Mouse (Mus musculus) heart, postnatal 0 days (tissue): ENCODE measurements around the gene Gm29427. TPM values are rescaled to one million over a fixed set of nuclear protein-coding genes. Genes with fewer than 3 reads are reported as not detected.

Experiments
- ATAC-seq: fragments of 200-750 bp; cut with Nextera tagmentation; 2 replicates; pipeline ENCODE4 v1.8.0; 2017; ENCODE audit warnings: low read depth, moderate number of reproducible peaks, moderate library complexity; ENCODE audit not compliant: insufficient read depth
- DNase-seq: peaks from one replicate; pipeline ENCODE4 v3.0.0-alpha.2; 2016; ENCODE audit warnings: low spot score
- H3K27ac ChIP-seq: fragments of 300-500 bp; sonication (generic); 2 replicates; pipeline ENCODE4 v1.5.1; 2014; ENCODE audit warnings: low read depth, mild to moderate bottlenecking
- H3K27me3 ChIP-seq: fragments of 300-500 bp; sonication (generic); 2 replicates; pipeline ENCODE4 v1.6.1; 2014; ENCODE audit warnings: low read length, mixed read lengths; ENCODE audit not compliant: control insufficient read depth, insufficient read depth
- H3K36me3 ChIP-seq: fragments of 300-500 bp; sonication (generic); replicated peaks from 2 replicates; pipeline ENCODE4 v1.6.1; 2014; ENCODE audit warnings: low read length, mixed read lengths; ENCODE audit not compliant: control insufficient read depth, insufficient read depth
- H3K4me1 ChIP-seq: fragments of 300-500 bp; sonication (generic); 2 replicates; pipeline ENCODE4 v1.6.1; 2014; ENCODE audit warnings: antibody characterized with exemption; ENCODE audit not compliant: control insufficient read depth, insufficient read depth
- H3K4me2 ChIP-seq: fragments of 300-500 bp; sonication (generic); 2 replicates; pipeline ENCODE4 v1.6.1; 2014; ENCODE audit warnings: low read depth, mild to moderate bottlenecking, low read length, moderate library complexity
- H3K4me3 ChIP-seq: fragments of 300-500 bp; sonication (generic); 2 replicates; pipeline ENCODE4 v1.5.1; 2014; ENCODE audit warnings: low read depth, low read length
- H3K9ac ChIP-seq: fragments of 300-500 bp; sonication (generic); replicated peaks from 2 replicates; pipeline ENCODE4 v1.6.1; 2014; ENCODE audit warnings: low read depth, low read length, mixed read lengths
- H3K9me3 ChIP-seq: fragments of 300-500 bp; sonication (generic); replicated peaks from 2 replicates; pipeline ENCODE4 v1.6.1; 2016; ENCODE audit warnings: low read length; ENCODE audit not compliant: control insufficient read depth
- CTCF ChIP-seq: IDR thresholded peaks from 2 replicates; pipeline ENCODE4 v1.5.1; 2016; ENCODE audit warnings: antibody characterized with exemption, control low read depth, low read depth
- EP300 ChIP-seq: IDR thresholded peaks from 2 replicates; pipeline ENCODE4 v1.6.1; 2016; ENCODE audit warnings: antibody characterized with exemption, low read depth
- WGBS: fragments of 180-500 bp; shearing (Covaris S2); extraction: QIAGEN DNeasy Blood & Tissue Kit; methylation state at CpG from one replicate; pipeline ENCODE4 v1.1.7; 2014; 5-methylcytosine and 5-hydroxymethylcytosine counted together
- polyA plus RNA-seq: library from polyadenylated mRNA; unstranded; fragments of >200 nt; fragmentation: Nextera tagmentation; extraction: Ambion mirVana; gene quantifications from 2 replicates; pipeline ENCODE4 v1.2.1, GENCODE M21; 2015
- total RNA-seq: library from RNA; depleted of rRNA; stranded (reverse); fragments of >200 nt; gene quantifications from 2 replicates; pipeline ENCODE4 v1.2.3, GENCODE M21; 2014; ENCODE audit warnings: low replicate concordance; rRNA removed

The Gm29427 gene
- total and polyA plus RNA-seq, 2 experiments from 2014 or later = not detected

- H3K27me3 ChIP-seq = no peaks in the 10 kb centered on the region
- H3K27ac ChIP-seq = no peak overlapping the region
- H3K9me3 ChIP-seq = no peaks in the 10 kb centered on the region
- 65% methylated on average over 4 of the region's 4 CpGs for WGBS
- H3K9ac ChIP-seq = no peak overlapping the region
- DNase-seq = no peak
- H3K36me3 ChIP-seq = no peaks in the 10 kb centered on the region
- H3K4me1 ChIP-seq = no peaks in the 10 kb centered on the region
- TF ChIP-seq CTCF = no peak
- no peak for TF ChIP-seq EP300
- H3K4me2 ChIP-seq = no peak overlapping the region
- no peak overlapping the region for H3K4me3 ChIP-seq
- no peak for ATAC-seq
Observed at GRCm38 (mm10) chr1:130644103-130644502, 71.5 kb downstream of the Gm29427 start.

GRCm38 (mm10) chr1:130640967-130641366 is 74.6 kb downstream of the Gm29427 start:
- Histone ChIP-seq H3K9ac (no peak overlapping the region), H3K27ac (no peak overlapping the region), H3K36me3 (no peaks in the 10 kb centered on the region), H3K9me3 (no peaks in the 10 kb centered on the region), H3K4me1 (no peaks in the 10 kb centered on the region), H3K4me2 (no peak overlapping the region), H3K4me3 (no peak overlapping the region), H3K27me3 (no peaks in the 10 kb centered on the region)
- TF ChIP-seq EP300 = no peak
- TF ChIP-seq CTCF = no peak
- no peak for ATAC-seq
- no peak for DNase-seq

GRCm38 (mm10) chr1:130633761-130634410 is 81.7 kb downstream of the Gm29427 start:
- no peak overlapping the region for H3K27ac ChIP-seq
- WGBS = 27% methylated on average over 16 of the region's 16 CpGs
- H3K4me3 ChIP-seq = no peak overlapping the region
- TF ChIP-seq CTCF (peak; percentile 82), EP300 (no peak)
- H3K9me3 ChIP-seq = no peaks in the 10 kb centered on the region
- no peaks in the 10 kb centered on the region for H3K27me3 ChIP-seq
- DNase-seq (peak; percentile 53), ATAC-seq (no peak; the same call in 1 of the 2 replicates)
- peak overlapping the region; percentile 12; the same call in 1 of the 2 replicates for H3K4me2 ChIP-seq
- no peaks in the 10 kb centered on the region for H3K36me3 ChIP-seq
- H3K9ac ChIP-seq = no peak overlapping the region
- H3K4me1 ChIP-seq = no peaks in the 10 kb centered on the region

GRCm38 (mm10) chr1:130633316-130633715 is 82.3 kb downstream of the Gm29427 start:
- Histone ChIP-seq H3K9me3 (no peaks in the 10 kb centered on the region), H3K4me1 (no peaks in the 10 kb centered on the region), H3K27ac (no peak overlapping the region), H3K9ac (no peak overlapping the region), H3K36me3 (no peaks in the 10 kb centered on the region), H3K4me3 (no peak overlapping the region), H3K27me3 (no peaks in the 10 kb centered on the region), H3K4me2 (no peak overlapping the region)
- ATAC-seq (no peak), DNase-seq (no peak)
- TF ChIP-seq CTCF (no peak), EP300 (no peak)
- WGBS = 79% methylated on average over 8 of the region's 8 CpGs

- no peak for DNase-seq
- H3K36me3 ChIP-seq = no peaks in the 10 kb centered on the region
- no peaks in the 10 kb centered on the region for H3K9me3 ChIP-seq
- no peak within 1 kb of the TSS for H3K4me2 ChIP-seq
- TF ChIP-seq CTCF (no peak), EP300 (no peak)
- H3K27me3 ChIP-seq = no peaks in the 10 kb centered on the region
- 79% methylated on average over 2 of the region's 2 CpGs for WGBS
- H3K9ac ChIP-seq = no peak within 1 kb of the TSS
- no peak within 1 kb of the TSS for H3K4me3 ChIP-seq
- no peak for ATAC-seq
- no peaks in the 10 kb centered on the region for H3K4me1 ChIP-seq
- no peak within 1 kb of the TSS for H3K27ac ChIP-seq
Observed at GRCm38 (mm10) chr1:130629521-130629920, 86.1 kb downstream of the Gm29427 start, which contains the start of gene Zp3r. TSS of gene Zp3r (minus strand) at chr1:130629621.

Other genes starting within 250 kb of the Gm29427 start
- not detected in 2 replicates for gene Zp3r, start 86.2 kb downstream of the Gm29427 start, total RNA-seq
- gene Zp3r, start 86.2 kb downstream of the Gm29427 start, polyA plus RNA-seq = not detected in 2 replicates
- gene C4bp, start 54.2 kb downstream of the Gm29427 start, total RNA-seq = not detected in 2 replicates
- not detected in 2 replicates for gene C4bp, start 54.2 kb downstream of the Gm29427 start, polyA plus RNA-seq
- 4.6 and 4.9 TPM in 2 replicates for gene Yod1, start 1.5 kb upstream of the Gm29427 start, total RNA-seq
- gene Yod1, start 1.5 kb upstream of the Gm29427 start, polyA plus RNA-seq = 6.4 and 6.5 TPM in 2 replicates
- 19.0 and 19.8 TPM in 2 replicates for gene Pfkfb2, start 13.5 kb upstream of the Gm29427 start, total RNA-seq
- gene Pfkfb2, start 13.5 kb upstream of the Gm29427 start, polyA plus RNA-seq = 5.2 and 8.2 TPM in 2 replicates
- 1.8 and 2.3 TPM in 2 replicates for gene AA986860, start 16.2 kb upstream of the Gm29427 start, total RNA-seq
- gene AA986860, start 16.2 kb upstream of the Gm29427 start, polyA plus RNA-seq = 0.30 and 0.48 TPM in 2 replicates
- gene Fcamr, start 85.1 kb upstream of the Gm29427 start, total RNA-seq = 2.8 TPM in 1 of 2 replicates, not detected in the other
- gene Fcamr, start 85.1 kb upstream of the Gm29427 start, polyA plus RNA-seq = 0.15 and 0.19 TPM in 2 replicates
- gene Pigr, start 110.9 kb upstream of the Gm29427 start, total RNA-seq = not detected in 2 replicates
- 0.05 and 0.07 TPM in 2 replicates for gene Pigr, start 110.9 kb upstream of the Gm29427 start, polyA plus RNA-seq
- gene Fcmr, start 149.9 kb upstream of the Gm29427 start, total RNA-seq = not detected in 2 replicates
- 1.7 and 1.9 TPM in 2 replicates for gene Fcmr, start 149.9 kb upstream of the Gm29427 start, polyA plus RNA-seq
- gene Il24, start 171.7 kb upstream of the Gm29427 start, total RNA-seq = not detected in 2 replicates
- gene Il24, start 171.7 kb upstream of the Gm29427 start, polyA plus RNA-seq = not detected in 2 replicates
- gene Il20, start 195.7 kb upstream of the Gm29427 start, total RNA-seq = not detected in 2 replicates
- not detected in 2 replicates for gene Il20, start 195.7 kb upstream of the Gm29427 start, polyA plus RNA-seq
- not detected in 2 replicates for gene Il19, start 224.3 kb upstream of the Gm29427 start, total RNA-seq
- not detected in 2 replicates for gene Il19, start 224.3 kb upstream of the Gm29427 start, polyA plus RNA-seq